Mouse (Mus musculus) liver, embryonic 13.5 days (tissue): ENCODE measurements at regions not wholly inside any gene's neighbourhood (a gene's known extent, or its start where the extent isn't known, plus 50 kb on each side); places are given as distances from the start of the nearest gene placed in this dataset.

Experiments used
- ATAC-seq: fragments of 200-750 bp; cut with Nextera tagmentation; 2 replicates; pipeline ENCODE4 v1.8.0; 2017; ENCODE audit warnings: low read depth, mild to moderate bottlenecking, moderate number of reproducible peaks, moderate library complexity
- DNase-seq: peaks from one replicate; pipeline ENCODE4 v3.0.0; 2022
- H3K27ac ChIP-seq: fragments of 300-500 bp; sonication (generic); 2 replicates; pipeline ENCODE4 v1.5.1; 2015; ENCODE audit warnings: moderate library complexity, mild to moderate bottlenecking, inconsistent platforms
- H3K27me3 ChIP-seq: fragments of 300-500 bp; sonication (generic); 2 replicates; pipeline ENCODE4 v1.6.1; 2015; ENCODE audit warnings: mild to moderate bottlenecking, inconsistent platforms
- H3K36me3 ChIP-seq: fragments of 300-500 bp; sonication (generic); 2 replicates; pipeline ENCODE4 v1.6.1; 2015; ENCODE audit warnings: mild to moderate bottlenecking, inconsistent platforms
- H3K4me1 ChIP-seq: fragments of 300-500 bp; sonication (generic); replicated peaks from 2 replicates; pipeline ENCODE4 v1.6.1; 2015; ENCODE audit warnings: inconsistent platforms
- H3K4me2 ChIP-seq: fragments of 300-500 bp; sonication (generic); 2 replicates; pipeline ENCODE4 v1.6.1; 2015; ENCODE audit warnings: inconsistent platforms, mild to moderate bottlenecking, moderate library complexity
- H3K4me3 ChIP-seq: fragments of 300-500 bp; sonication (generic); replicated peaks from 2 replicates; pipeline ENCODE4 v1.5.1; 2015; ENCODE audit warnings: mild to moderate bottlenecking, inconsistent platforms
- H3K9ac ChIP-seq: fragments of 300-500 bp; sonication (generic); 2 replicates; pipeline ENCODE4 v1.6.1; 2015; ENCODE audit warnings: mild to moderate bottlenecking, inconsistent platforms
- H3K9me3 ChIP-seq: fragments of 300-500 bp; sonication (generic); replicated peaks from 2 replicates; pipeline ENCODE4 v1.6.1; 2016; ENCODE audit warnings: inconsistent platforms
- WGBS: fragments of 180-500 bp; shearing (Covaris S2); methylation state at CpG from one replicate; pipeline ENCODE4 v1.1.7; 2015; ENCODE audit not compliant: insufficient replicate concordance; 5-methylcytosine and 5-hydroxymethylcytosine counted together

GRCm38 (mm10) chr13:73207931-73208448, 52.3 kb upstream of the Irx4 start:
- no peak overlapping the region for H3K27ac ChIP-seq
- no peaks in the 10 kb centered on the region for H3K36me3 ChIP-seq
- ATAC-seq (no peak), DNase-seq (no peak)
- no peaks in the 10 kb centered on the region for H3K4me1 ChIP-seq
- no peaks in the 10 kb centered on the region for H3K27me3 ChIP-seq
- H3K9ac ChIP-seq = no peak overlapping the region
- H3K4me2 ChIP-seq = no peak overlapping the region
- no peak overlapping the region for H3K4me3 ChIP-seq
- 64% methylated on average over 3 of the region's 3 CpGs for WGBS
- H3K9me3 ChIP-seq = no peaks in the 10 kb centered on the region
